Mouse (Mus musculus): ENCODE measurements at regions not wholly inside any gene's neighbourhood (a gene's known extent, or its start where the extent isn't known, plus 50 kb on each side); places are given as distances from the start of the nearest gene placed in this dataset.

DNA sequence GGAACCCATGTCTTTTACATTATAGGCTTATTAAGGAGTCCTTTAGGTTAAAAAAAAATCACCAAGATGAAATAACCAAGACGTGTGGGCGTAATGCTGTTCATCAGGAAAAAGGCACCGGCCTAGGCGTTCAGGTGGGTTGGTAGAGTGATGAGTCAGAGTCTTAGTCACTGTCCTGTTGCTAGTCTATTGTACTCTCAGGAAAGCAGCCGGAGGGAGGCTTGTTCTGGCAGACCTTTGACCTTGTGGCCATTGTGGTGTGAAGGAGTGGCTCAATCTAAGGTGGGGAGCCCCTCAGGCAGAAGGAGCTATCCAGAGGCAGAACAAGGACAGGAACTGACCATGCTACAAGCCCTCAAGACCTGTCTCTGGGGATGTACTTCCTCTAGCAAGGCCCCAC lies 686.8 kb downstream of the Egfem1 start:
- Histone ChIP-seq H3K4me3 (ENCODE audit: low read depth, low read length) (no peak overlapping the region), H3K9ac (replicated peaks) (no peak overlapping the region), H3K36me3 (replicated peaks; ENCODE audit: insufficient read depth, low read length) (no peaks in the 10 kb centered on the region), H3K4me2 (ENCODE audit: low read depth, low read length) (no peak overlapping the region), H3K9me3 (ENCODE audit: low read length) (no peaks in the 10 kb centered on the region), H3K4me1 (ENCODE audit: insufficient read depth) (no peaks in the 10 kb centered on the region), H3K27me3 (ENCODE audit: insufficient read depth, low read length) (no peaks in the 10 kb centered on the region), H3K27ac (ENCODE audit: low read depth) (no peak overlapping the region)
- DNase-seq = no peak
- no peak for ATAC-seq
- WGBS (ENCODE audit: insufficient replicate concordance) = 70% methylated on average over 5 of the region's 5 CpGs
- TF ChIP-seq EP300 (IDR thresholded peaks at IDR 0.05; ENCODE audit: low read depth) (no peak), CTCF (IDR thresholded peaks at IDR 0.05; ENCODE audit: low read depth) (no peak)

DNA sequence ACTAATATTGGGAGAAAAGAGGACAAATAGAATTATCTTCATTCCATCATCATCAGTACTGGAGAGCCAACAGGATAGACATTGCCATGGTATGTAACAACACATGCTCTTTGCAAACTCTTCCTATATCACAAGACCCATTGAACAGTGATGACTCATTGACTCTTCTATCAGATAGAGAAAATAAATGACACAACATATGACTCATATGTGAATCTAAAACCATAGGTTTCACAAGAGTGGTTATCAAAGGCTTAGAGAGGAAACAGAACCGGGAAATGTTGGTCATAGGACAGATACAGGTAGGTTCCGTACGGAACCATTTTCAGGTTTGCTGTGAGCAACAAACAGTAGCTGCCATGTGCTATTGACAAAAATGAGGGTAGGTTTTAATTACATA lies 682.2 kb downstream of the Egfem1 start:
- Histone ChIP-seq H3K9ac (replicated peaks) (no peak overlapping the region), H3K9me3 (ENCODE audit: low read length) (no peaks in the 10 kb centered on the region), H3K27ac (ENCODE audit: low read depth) (no peak overlapping the region), H3K4me3 (ENCODE audit: low read depth, low read length) (no peak overlapping the region), H3K4me1 (ENCODE audit: insufficient read depth) (no peaks in the 10 kb centered on the region), H3K27me3 (ENCODE audit: insufficient read depth, low read length) (no peaks in the 10 kb centered on the region), H3K36me3 (replicated peaks; ENCODE audit: insufficient read depth, low read length) (no peaks in the 10 kb centered on the region), H3K4me2 (ENCODE audit: low read depth, low read length) (no peak overlapping the region)
- 90% methylated on average over 3 of the region's 3 CpGs for WGBS (ENCODE audit: insufficient replicate concordance)
- no peak for TF ChIP-seq CTCF (IDR thresholded peaks at IDR 0.05; ENCODE audit: low read depth)
- TF ChIP-seq EP300 (IDR thresholded peaks at IDR 0.05; ENCODE audit: low read depth) = no peak
- DNase-seq = no peak
- no peak for ATAC-seq

DNA sequence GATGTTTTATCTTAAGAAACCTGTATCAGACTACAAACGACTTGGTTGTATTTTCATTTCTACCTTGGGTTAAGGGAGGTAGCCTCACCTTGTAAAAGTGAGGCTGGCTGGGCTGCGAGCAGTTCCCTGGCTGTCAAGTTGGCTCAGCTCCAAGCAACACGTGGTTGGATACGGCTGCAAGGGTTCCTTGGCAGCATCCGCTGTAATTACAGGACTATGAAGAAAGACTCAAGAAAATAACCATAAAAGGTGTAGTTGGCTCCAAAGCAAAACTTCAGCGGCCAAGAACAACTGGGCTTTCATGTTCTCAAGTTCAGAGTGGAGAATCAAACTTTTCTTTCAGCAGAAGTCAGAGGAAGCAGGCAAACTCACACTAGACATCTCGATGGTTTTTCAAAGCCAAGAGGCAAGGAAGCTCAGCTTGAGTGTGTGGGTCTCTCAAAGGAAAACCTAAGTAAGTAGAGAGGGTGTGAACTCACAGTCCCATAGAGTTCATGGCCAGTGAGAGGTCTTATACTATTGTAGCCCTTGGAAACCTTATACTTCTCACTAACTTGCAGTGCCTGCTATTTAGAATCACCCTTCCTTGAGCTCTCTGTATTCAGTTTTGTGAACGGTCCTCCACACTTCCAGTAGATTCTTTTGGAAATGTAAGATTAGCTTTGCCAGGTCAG lies 676.1 kb downstream of the Egfem1 start:
- Histone ChIP-seq H3K4me1 (ENCODE audit: insufficient read depth) (no peaks in the 10 kb centered on the region), H3K9ac (replicated peaks) (no peak overlapping the region), H3K27me3 (ENCODE audit: insufficient read depth, low read length) (no peaks in the 10 kb centered on the region), H3K9me3 (ENCODE audit: low read length) (no peaks in the 10 kb centered on the region), H3K4me2 (ENCODE audit: low read depth, low read length) (no peak overlapping the region), H3K4me3 (ENCODE audit: low read depth, low read length) (no peak overlapping the region), H3K36me3 (replicated peaks; ENCODE audit: insufficient read depth, low read length) (no peaks in the 10 kb centered on the region), H3K27ac (ENCODE audit: low read depth) (no peak overlapping the region)
- DNase-seq = no peak
- WGBS (ENCODE audit: insufficient replicate concordance) = 60% methylated on average over 8 of the region's 8 CpGs
- TF ChIP-seq EP300 (IDR thresholded peaks at IDR 0.05; ENCODE audit: low read depth) (no peak), CTCF (IDR thresholded peaks at IDR 0.05; ENCODE audit: low read depth) (no peak)
- ATAC-seq = no peak
